Mouse (Mus musculus): ENCODE measurements at regions not wholly inside any gene's neighbourhood (a gene's known extent, or its start where the extent isn't known, plus 50 kb on each side); places are given as distances from the start of the nearest gene placed in this dataset.

GRCm38 (mm10) chr8:128559004-128559662 lies 126.3 kb upstream of the Itgb1 start:
- Histone ChIP-seq H3K27me3 (ENCODE audit: control insufficient read depth, insufficient read depth, low read depth, low read length) (no peaks in the 10 kb centered on the region), H3K4me1 (ENCODE audit: control insufficient read depth, low read depth, low read length) (no peaks in the 10 kb centered on the region), H3K27ac (ENCODE audit: low read length) (no peak overlapping the region), H3K4me3 (ENCODE audit: low read depth, low read length) (no peak overlapping the region), H3K4me2 (ENCODE audit: low read depth, low read length) (no peak overlapping the region), H3K9me3 (replicated peaks; ENCODE audit: control insufficient read depth, low read length) (no peaks in the 10 kb centered on the region), H3K9ac (ENCODE audit: low read depth, low read length) (no peak overlapping the region), H3K36me3 (ENCODE audit: control insufficient read depth, insufficient read depth) (no peaks in the 10 kb centered on the region)
- 67% methylated on average over 1 of the region's 1 CpGs for WGBS (ENCODE audit: insufficient replicate concordance)
- 0 out of 2 replicates have a peak, but pooled peaks have one; percentile 19 for ATAC-seq (ENCODE audit: low read depth)

GRCm38 (mm10) chr8:128560418-128560817 lies 125.0 kb upstream of the Itgb1 start:
- Histone ChIP-seq H3K4me1 (ENCODE audit: control insufficient read depth, low read depth, low read length) (no peaks in the 10 kb centered on the region), H3K9ac (ENCODE audit: low read depth, low read length) (no peak overlapping the region), H3K9me3 (replicated peaks; ENCODE audit: control insufficient read depth, low read length) (no peaks in the 10 kb centered on the region), H3K4me2 (ENCODE audit: low read depth, low read length) (no peak overlapping the region), H3K36me3 (ENCODE audit: control insufficient read depth, insufficient read depth) (no peaks in the 10 kb centered on the region), H3K27me3 (ENCODE audit: control insufficient read depth, insufficient read depth, low read depth, low read length) (no peaks in the 10 kb centered on the region), H3K4me3 (ENCODE audit: low read depth, low read length) (no peak overlapping the region), H3K27ac (ENCODE audit: low read length) (no peak overlapping the region)
- no peak for ATAC-seq (ENCODE audit: low read depth)
- WGBS (ENCODE audit: insufficient replicate concordance), result 10% methylated on average over 2 of the region's 2 CpGs

- Histone ChIP-seq H3K9me3 (replicated peaks; ENCODE audit: control insufficient read depth, low read length) (no peaks in the 10 kb centered on the region), H3K4me1 (ENCODE audit: control insufficient read depth, low read depth, low read length) (no peaks in the 10 kb centered on the region), H3K27ac (ENCODE audit: low read length) (no peak overlapping the region), H3K4me2 (ENCODE audit: low read depth, low read length) (no peak overlapping the region), H3K27me3 (ENCODE audit: control insufficient read depth, insufficient read depth, low read depth, low read length) (no peaks in the 10 kb centered on the region), H3K36me3 (ENCODE audit: control insufficient read depth, insufficient read depth) (no peaks in the 10 kb centered on the region), H3K9ac (ENCODE audit: low read depth, low read length) (no peak overlapping the region), H3K4me3 (ENCODE audit: low read depth, low read length) (no peak overlapping the region)
- WGBS (ENCODE audit: insufficient replicate concordance), result 45% methylated on average over 1 of the region's 1 CpGs
- ATAC-seq (ENCODE audit: low read depth), result no peak
Observed at GRCm38 (mm10) chr8:128561016-128561415, 124.4 kb upstream of the Itgb1 start.

- H3K9me3 ChIP-seq (replicated peaks; ENCODE audit: control insufficient read depth, low read length), result no peaks in the 10 kb centered on the region
Observed at GRCm38 (mm10) chr8:128562625-128563024, 122.8 kb upstream of the Itgb1 start.

GRCm38 (mm10) chr8:128563744-128564143 lies 121.7 kb upstream of the Itgb1 start:
- Histone ChIP-seq H3K4me3 (ENCODE audit: low read depth, low read length) (no peak overlapping the region), H3K4me2 (ENCODE audit: low read depth, low read length) (no peak overlapping the region), H3K9me3 (replicated peaks; ENCODE audit: control insufficient read depth, low read length) (no peaks in the 10 kb centered on the region), H3K27ac (ENCODE audit: low read length) (no peak overlapping the region), H3K9ac (ENCODE audit: low read depth, low read length) (no peak overlapping the region), H3K4me1 (ENCODE audit: control insufficient read depth, low read depth, low read length) (no peaks in the 10 kb centered on the region), H3K36me3 (ENCODE audit: control insufficient read depth, insufficient read depth) (no peaks in the 10 kb centered on the region), H3K27me3 (ENCODE audit: control insufficient read depth, insufficient read depth, low read depth, low read length) (no peaks in the 10 kb centered on the region)
- WGBS (ENCODE audit: insufficient replicate concordance), result 58% methylated on average over 3 of the region's 3 CpGs
- no peak for ATAC-seq (ENCODE audit: low read depth)

More at GRCm38 (mm10) chr8:128562625-128563024, 122.8 kb upstream of the Itgb1 start:
- Histone ChIP-seq H3K27me3 (ENCODE audit: control insufficient read depth, insufficient read depth, low read depth, low read length) (no peaks in the 10 kb centered on the region), H3K4me3 (ENCODE audit: low read depth, low read length) (no peak overlapping the region), H3K4me1 (ENCODE audit: control insufficient read depth, low read depth, low read length) (no peaks in the 10 kb centered on the region), H3K9ac (ENCODE audit: low read depth, low read length) (no peak overlapping the region), H3K4me2 (ENCODE audit: low read depth, low read length) (no peak overlapping the region), H3K36me3 (ENCODE audit: control insufficient read depth, insufficient read depth) (no peaks in the 10 kb centered on the region), H3K27ac (ENCODE audit: low read length) (no peak overlapping the region)
- ATAC-seq (ENCODE audit: low read depth), result no peak
- 12% methylated on average over 3 of the region's 3 CpGs for WGBS (ENCODE audit: insufficient replicate concordance)

- Histone ChIP-seq H3K27me3 (ENCODE audit: control insufficient read depth, insufficient read depth, low read depth, low read length) (no peaks in the 10 kb centered on the region), H3K9ac (ENCODE audit: low read depth, low read length) (no peak overlapping the region), H3K4me3 (ENCODE audit: low read depth, low read length) (no peak overlapping the region), H3K4me2 (ENCODE audit: low read depth, low read length) (no peak overlapping the region), H3K9me3 (replicated peaks; ENCODE audit: control insufficient read depth, low read length) (no peaks in the 10 kb centered on the region), H3K27ac (ENCODE audit: low read length) (no peak overlapping the region), H3K4me1 (ENCODE audit: control insufficient read depth, low read depth, low read length) (no peaks in the 10 kb centered on the region), H3K36me3 (ENCODE audit: control insufficient read depth, insufficient read depth) (no peaks in the 10 kb centered on the region)
- ATAC-seq (ENCODE audit: low read depth), result no peak
Observed at GRCm38 (mm10) chr8:128572291-128572690, 113.2 kb upstream of the Itgb1 start.

- no peaks in the 10 kb centered on the region; the same call in 1 of the 2 replicates for H3K4me1 ChIP-seq (ENCODE audit: control insufficient read depth, low read depth, low read length)
- no peaks in the 10 kb centered on the region for H3K9me3 ChIP-seq (replicated peaks; ENCODE audit: control insufficient read depth, low read length)
- 29% methylated on average over 2 of the region's 2 CpGs for WGBS (ENCODE audit: insufficient replicate concordance)
- 0 out of 2 replicates have a peak, but pooled peaks have one; percentile 43 for ATAC-seq (ENCODE audit: low read depth)
- no peak overlapping the region for H3K4me3 ChIP-seq (ENCODE audit: low read depth, low read length)
- no peak overlapping the region for H3K4me2 ChIP-seq (ENCODE audit: low read depth, low read length)
- no peaks in the 10 kb centered on the region for H3K36me3 ChIP-seq (ENCODE audit: control insufficient read depth, insufficient read depth)
- no peaks in the 10 kb centered on the region for H3K27me3 ChIP-seq (ENCODE audit: control insufficient read depth, insufficient read depth, low read depth, low read length)
- no peak overlapping the region for H3K27ac ChIP-seq (ENCODE audit: low read length)
- no peak overlapping the region for H3K9ac ChIP-seq (ENCODE audit: low read depth, low read length)
Observed at GRCm38 (mm10) chr8:128594114-128594513, 91.3 kb upstream of the Itgb1 start.

GRCm38 (mm10) chr8:128594780-128595179 lies 90.7 kb upstream of the Itgb1 start:
- H3K36me3 ChIP-seq (ENCODE audit: control insufficient read depth, insufficient read depth), result no peaks in the 10 kb centered on the region
- H3K4me1 ChIP-seq (ENCODE audit: control insufficient read depth, low read depth, low read length), result no peaks in the 10 kb centered on the region; the same call in 1 of the 2 replicates
- H3K9me3 ChIP-seq (replicated peaks; ENCODE audit: control insufficient read depth, low read length), result no peaks in the 10 kb centered on the region
- H3K27ac ChIP-seq (ENCODE audit: low read length), result no peak overlapping the region
- WGBS (ENCODE audit: insufficient replicate concordance), result 21% methylated on average over 1 of the region's 1 CpGs
- no peak for ATAC-seq (ENCODE audit: low read depth)
- H3K4me2 ChIP-seq (ENCODE audit: low read depth, low read length), result no peak overlapping the region
- H3K9ac ChIP-seq (ENCODE audit: low read depth, low read length), result no peak overlapping the region
- no peaks in the 10 kb centered on the region for H3K27me3 ChIP-seq (ENCODE audit: control insufficient read depth, insufficient read depth, low read depth, low read length)
- H3K4me3 ChIP-seq (ENCODE audit: low read depth, low read length), result no peak overlapping the region

- no peak overlapping the region for H3K4me3 ChIP-seq (ENCODE audit: low read depth, low read length)
- H3K36me3 ChIP-seq (ENCODE audit: control insufficient read depth, insufficient read depth), result no peaks in the 10 kb centered on the region
- H3K9me3 ChIP-seq (replicated peaks; ENCODE audit: control insufficient read depth, low read length), result no peaks in the 10 kb centered on the region
- 41% methylated on average over 3 of the region's 3 CpGs for WGBS (ENCODE audit: insufficient replicate concordance)
- no peak overlapping the region for H3K27ac ChIP-seq (ENCODE audit: low read length)
- no peak overlapping the region for H3K4me2 ChIP-seq (ENCODE audit: low read depth, low read length)
- no peaks in the 10 kb centered on the region for H3K4me1 ChIP-seq (ENCODE audit: control insufficient read depth, low read depth, low read length)
- H3K9ac ChIP-seq (ENCODE audit: low read depth, low read length), result no peak overlapping the region
- no peak for ATAC-seq (ENCODE audit: low read depth)
- no peaks in the 10 kb centered on the region for H3K27me3 ChIP-seq (ENCODE audit: control insufficient read depth, insufficient read depth, low read depth, low read length)
Observed at GRCm38 (mm10) chr8:128605588-128605987, 79.9 kb upstream of the Itgb1 start.

Data from liver, embryonic 16.5 days (tissue).